Mouse (Mus musculus) embryonic facial prominence, embryonic 10.5 days (tissue): Measurements from ENCODE around the gene Glp2r. TPM values are rescaled to one million over a fixed set of nuclear protein-coding genes. Genes with fewer than 3 reads are reported as not detected.

Experiments
- DNase-seq: peaks from one replicate; pipeline ENCODE4 v3.0.0-alpha.2; 2017; ENCODE audit warnings: low spot score
- H3K27ac ChIP-seq: fragments of 300-500 bp; sonication (generic); replicated peaks from 2 replicates; pipeline ENCODE4 v1.5.1; 2016; ENCODE audit warnings: mild to moderate bottlenecking
- H3K27me3 ChIP-seq: fragments of 300-500 bp; sonication (generic); replicated peaks from 2 replicates; pipeline ENCODE4 v1.6.1; 2016; ENCODE audit warnings: low read depth, mild to moderate bottlenecking; ENCODE audit not compliant: poor library complexity, severe bottlenecking
- H3K36me3 ChIP-seq: fragments of 300-500 bp; sonication (generic); replicated peaks from 2 replicates; pipeline ENCODE4 v1.6.1; 2016; ENCODE audit warnings: mild to moderate bottlenecking, moderate library complexity
- H3K4me1 ChIP-seq: fragments of 300-500 bp; sonication (generic); 2 replicates; pipeline ENCODE4 v1.6.1; 2016
- H3K4me3 ChIP-seq: fragments of 300-500 bp; sonication (generic); 2 replicates; pipeline ENCODE4 v1.5.1; 2016; ENCODE audit warnings: mild to moderate bottlenecking, moderate library complexity
- H3K9me3 ChIP-seq: fragments of 300-500 bp; sonication (generic); 2 replicates; pipeline ENCODE4 v1.6.1; 2016; ENCODE audit warnings: mild to moderate bottlenecking
- WGBS: fragments of 180-500 bp; shearing (Covaris S2); methylation state at CpG from one replicate; pipeline ENCODE4 v1.1.7; 2016; 5-methylcytosine and 5-hydroxymethylcytosine counted together
- polyA plus RNA-seq: library from polyadenylated mRNA; unstranded; fragments of >200 nt; fragmentation: Nextera tagmentation; extraction: Ambion mirVana; gene quantifications from 2 replicates; pipeline ENCODE4 v1.2.1, GENCODE M21; 2016

Glp2r gene
- polyA plus RNA-seq, 1 experiment from 2014 or later: not detected

DNA sequence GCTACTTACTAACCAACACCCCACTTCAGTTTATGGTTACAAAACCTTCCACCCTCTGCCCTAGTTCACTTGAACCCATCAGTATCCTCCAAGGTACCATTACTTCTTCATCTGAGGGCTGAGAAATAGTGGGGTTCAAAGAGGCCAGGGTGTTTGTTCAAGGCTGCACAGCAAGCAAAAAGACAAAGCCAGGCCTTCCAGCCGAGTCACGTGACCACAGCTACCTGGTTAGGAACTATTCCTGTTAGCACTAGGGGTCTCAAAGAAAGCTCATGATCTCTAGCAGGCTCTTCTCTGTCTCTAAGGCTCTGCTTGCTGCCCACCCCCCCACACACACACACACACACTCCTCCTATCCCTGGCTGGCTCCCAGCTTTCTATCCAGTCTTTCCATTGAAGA is 738 bp upstream of the Glp2r start:
- 93% methylated on average over 2 of the region's 2 CpGs for WGBS
- H3K27me3 ChIP-seq: no peaks in the 10 kb centered on the region
- H3K9me3 ChIP-seq: no peaks in the 10 kb centered on the region
- no peaks in the 10 kb centered on the region for H3K4me1 ChIP-seq
- no peaks in the 10 kb centered on the region for H3K36me3 ChIP-seq
- DNase-seq: no peak
- no peak overlapping the region for H3K4me3 ChIP-seq
- H3K27ac ChIP-seq: no peak overlapping the region

DNA sequence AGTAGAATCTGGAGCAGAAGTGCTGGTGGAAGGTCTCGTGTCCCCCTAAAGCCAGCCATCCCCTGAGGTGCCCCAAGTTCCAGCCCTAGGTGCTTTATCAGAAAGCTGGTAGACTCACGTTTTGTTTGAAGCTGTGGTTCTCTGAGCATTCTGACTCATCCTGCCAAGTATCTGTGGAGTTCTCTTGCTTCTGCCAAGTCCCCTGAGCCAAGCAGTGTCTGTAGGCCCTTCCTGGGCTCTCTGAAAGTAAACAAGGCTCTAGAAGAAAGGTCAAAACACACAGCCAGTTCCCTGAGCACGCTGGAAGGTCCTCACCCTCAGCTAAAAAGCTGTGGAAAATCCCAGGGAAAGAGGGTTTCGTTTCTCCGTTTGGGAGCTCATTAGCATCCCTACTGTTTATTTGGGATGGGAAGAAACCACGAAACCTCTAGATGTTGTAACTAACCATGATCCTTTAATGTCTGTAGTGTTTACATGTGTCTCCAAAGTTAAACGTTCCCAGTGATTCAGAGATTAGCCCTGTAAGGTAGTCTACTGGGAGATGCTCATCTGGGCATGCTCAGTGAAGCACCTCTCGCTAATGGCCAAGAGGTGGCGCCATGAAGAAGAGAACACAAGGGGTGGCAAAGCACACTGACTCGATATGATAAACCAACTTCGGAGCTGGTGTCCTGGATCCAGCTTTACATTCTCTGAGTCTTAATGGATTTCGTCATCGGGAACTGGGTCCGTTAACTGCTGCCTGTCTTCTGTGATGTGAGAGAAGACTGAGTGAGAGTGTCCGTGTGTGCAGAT is 13.4 kb downstream of the Glp2r start:
- no peaks in the 10 kb centered on the region for H3K27me3 ChIP-seq
- WGBS: 75% methylated on average over 15 of the region's 15 CpGs
- no peaks in the 10 kb centered on the region for H3K9me3 ChIP-seq
- H3K4me3 ChIP-seq: no peak overlapping the region
- no peak for DNase-seq
- H3K27ac ChIP-seq: no peak overlapping the region
- no peaks in the 10 kb centered on the region for H3K4me1 ChIP-seq
- no peaks in the 10 kb centered on the region for H3K36me3 ChIP-seq

DNA sequence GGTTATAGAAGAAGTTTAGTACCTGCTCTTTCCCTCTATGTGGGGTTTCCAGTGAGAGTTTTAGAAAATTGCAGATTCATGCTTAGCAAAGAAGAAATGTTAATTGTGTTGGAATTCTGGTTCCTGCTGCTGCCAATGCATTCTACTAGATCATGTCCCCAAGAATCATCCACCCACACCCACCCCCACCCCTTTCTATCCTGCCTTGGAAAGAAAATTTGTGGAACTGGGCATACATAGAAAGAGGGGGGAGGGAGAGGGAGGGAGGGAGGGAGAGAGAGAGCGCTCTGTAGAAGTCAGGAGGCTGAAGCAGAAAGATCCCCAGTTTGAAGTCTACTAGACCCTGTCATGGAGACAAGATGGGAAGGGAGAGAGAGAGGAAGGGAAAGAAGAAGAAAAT is 14.7 kb downstream of the Glp2r start:
- Histone ChIP-seq H3K27ac (no peak overlapping the region), H3K9me3 (no peaks in the 10 kb centered on the region), H3K4me3 (no peak overlapping the region), H3K4me1 (no peaks in the 10 kb centered on the region), H3K36me3 (no peaks in the 10 kb centered on the region), H3K27me3 (no peaks in the 10 kb centered on the region)
- DNase-seq: no peak
- 96% methylated on average over 1 of the region's 1 CpGs for WGBS

DNA sequence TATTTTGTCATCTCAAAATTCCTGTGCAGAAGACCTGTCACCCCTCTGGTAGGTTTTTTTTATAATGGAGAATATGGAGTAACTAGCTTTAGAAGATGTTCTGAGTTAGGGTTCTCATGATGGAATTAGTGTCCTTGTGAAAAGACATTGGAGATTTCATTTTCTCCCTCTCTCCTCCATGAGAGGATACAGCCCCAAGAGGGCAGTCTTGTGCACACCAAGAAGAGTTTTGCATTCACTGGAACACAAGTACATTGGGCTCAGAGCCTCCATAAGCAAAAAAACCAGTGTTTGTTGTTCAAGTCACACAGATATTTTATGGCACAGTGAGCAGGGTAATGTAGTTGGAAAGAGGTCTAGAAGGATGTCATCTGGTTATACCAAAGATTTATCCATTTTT is 29.4 kb downstream of the Glp2r start:
- no peak overlapping the region for H3K27ac ChIP-seq
- no peak overlapping the region for H3K4me3 ChIP-seq
- H3K27me3 ChIP-seq: no peaks in the 10 kb centered on the region

DNA sequence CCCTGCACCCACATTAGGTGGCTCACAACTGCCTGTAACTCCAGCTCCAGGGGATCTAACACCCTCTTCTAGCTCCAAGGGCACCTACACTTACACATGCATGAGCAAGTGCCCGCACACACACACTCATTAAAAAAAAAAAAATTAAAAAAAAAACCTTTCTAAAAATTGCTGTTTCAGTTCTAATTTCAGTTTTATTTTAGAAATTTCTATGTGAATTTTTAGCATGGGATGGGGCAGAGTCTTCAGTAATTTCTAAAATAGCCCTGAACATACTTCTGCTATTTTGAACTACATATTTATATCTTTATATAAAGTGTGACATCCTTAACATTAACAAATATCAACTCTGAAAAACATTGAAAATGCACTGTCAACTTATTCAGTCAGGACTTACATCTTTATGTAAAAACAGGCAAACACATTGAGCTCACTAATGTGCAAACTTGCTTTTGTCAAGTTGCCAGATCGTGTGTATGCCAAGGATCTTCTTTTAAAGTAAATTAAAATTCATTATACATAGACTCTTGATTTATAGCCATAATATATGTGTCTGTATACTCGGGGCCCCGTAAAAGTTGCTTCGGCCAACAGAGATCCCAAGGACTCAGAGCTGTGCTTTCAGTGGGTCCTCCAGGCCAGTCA is 32.0 kb downstream of the Glp2r start:
- WGBS: 91% methylated on average over 5 of the region's 5 CpGs

More for the DNA sequence above, 29.4 kb downstream of the Glp2r start:
- no peaks in the 10 kb centered on the region for H3K4me1 ChIP-seq
- no peak for DNase-seq
- H3K36me3 ChIP-seq: no peaks in the 10 kb centered on the region
- no peaks in the 10 kb centered on the region for H3K9me3 ChIP-seq

DNA sequence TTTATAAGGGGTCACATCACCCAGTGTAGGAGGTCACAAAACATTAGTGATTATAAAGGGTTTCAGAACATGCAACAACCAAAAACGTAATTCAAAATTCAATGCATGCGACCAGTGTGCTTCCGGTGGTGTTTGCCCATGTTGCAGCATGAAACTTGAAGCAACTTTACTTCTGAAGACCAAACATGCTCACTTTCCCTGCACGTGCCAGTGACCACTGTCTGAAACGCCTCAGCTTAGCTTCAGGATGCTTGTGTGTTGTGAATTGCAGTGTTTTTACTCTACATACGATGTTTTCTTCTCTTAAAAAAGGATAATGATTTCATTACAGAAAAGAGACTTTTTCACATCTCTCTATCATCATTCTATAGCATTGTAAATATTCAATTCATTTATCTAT is 32.6 kb downstream of the Glp2r start:
- H3K4me1 ChIP-seq: no peaks in the 10 kb centered on the region
- H3K27ac ChIP-seq: no peak overlapping the region
- DNase-seq: no peak
- no peaks in the 10 kb centered on the region for H3K27me3 ChIP-seq
- WGBS: 81% methylated on average over 6 of the region's 6 CpGs
- no peaks in the 10 kb centered on the region for H3K9me3 ChIP-seq
- H3K4me3 ChIP-seq: no peak overlapping the region
- H3K36me3 ChIP-seq: no peaks in the 10 kb centered on the region

More for the DNA sequence above, 32.0 kb downstream of the Glp2r start:
- no peak for DNase-seq
- no peaks in the 10 kb centered on the region for H3K9me3 ChIP-seq
- no peak overlapping the region for H3K27ac ChIP-seq
- no peaks in the 10 kb centered on the region for H3K36me3 ChIP-seq
- no peaks in the 10 kb centered on the region for H3K27me3 ChIP-seq
- no peak overlapping the region for H3K4me3 ChIP-seq
- H3K4me1 ChIP-seq: no peaks in the 10 kb centered on the region

DNA sequence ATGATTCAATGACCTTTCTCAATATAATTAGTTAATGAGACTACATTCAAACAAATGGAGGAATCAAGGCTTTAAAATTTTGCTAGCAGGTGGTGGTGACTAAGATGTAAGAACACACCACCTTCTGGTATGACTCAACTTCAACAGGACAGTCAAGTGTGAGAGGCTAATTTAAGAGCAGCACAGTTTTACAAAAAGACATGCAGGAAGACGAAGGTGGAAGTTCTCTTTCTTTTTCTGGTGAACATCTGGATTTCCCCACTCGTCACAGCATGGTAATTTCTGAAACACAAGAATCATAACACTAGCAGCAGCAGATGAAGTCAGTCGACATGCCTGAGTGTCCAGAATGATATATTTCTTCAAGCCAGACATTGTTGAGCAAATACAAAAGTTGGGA is 36.4 kb downstream of the Glp2r start:
- Histone ChIP-seq H3K36me3 (no peaks in the 10 kb centered on the region), H3K9me3 (no peaks in the 10 kb centered on the region), H3K27me3 (no peaks in the 10 kb centered on the region), H3K4me3 (no peak overlapping the region), H3K4me1 (no peaks in the 10 kb centered on the region), H3K27ac (no peak overlapping the region)
- 80% methylated on average over 3 of the region's 3 CpGs for WGBS
- no peak for DNase-seq

DNA sequence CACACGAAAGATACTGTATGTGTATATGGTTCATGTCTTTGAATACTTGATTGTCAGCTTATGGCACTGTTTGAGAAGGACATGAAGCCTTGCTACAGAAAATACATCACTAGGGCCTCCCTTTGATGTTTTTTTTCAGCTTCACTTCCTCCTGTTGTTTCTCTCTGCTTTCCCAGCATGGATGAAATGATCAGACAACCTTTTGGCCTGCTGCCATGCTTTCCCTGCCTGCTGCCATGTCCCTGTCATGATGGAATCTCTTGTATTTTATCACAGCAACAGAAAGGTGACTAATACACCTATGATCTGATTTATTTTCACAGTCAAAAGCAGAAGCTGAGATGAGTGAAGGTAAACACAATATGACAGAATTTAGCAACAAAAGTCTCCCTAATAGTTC is 37.2 kb downstream of the Glp2r start:
- Histone ChIP-seq H3K4me3 (no peak overlapping the region), H3K27ac (no peak overlapping the region), H3K4me1 (no peaks in the 10 kb centered on the region), H3K27me3 (no peaks in the 10 kb centered on the region), H3K36me3 (no peaks in the 10 kb centered on the region), H3K9me3 (no peaks in the 10 kb centered on the region)
- no peak for DNase-seq
- WGBS: 84% methylated on average over 1 of the region's 1 CpGs

DNA sequence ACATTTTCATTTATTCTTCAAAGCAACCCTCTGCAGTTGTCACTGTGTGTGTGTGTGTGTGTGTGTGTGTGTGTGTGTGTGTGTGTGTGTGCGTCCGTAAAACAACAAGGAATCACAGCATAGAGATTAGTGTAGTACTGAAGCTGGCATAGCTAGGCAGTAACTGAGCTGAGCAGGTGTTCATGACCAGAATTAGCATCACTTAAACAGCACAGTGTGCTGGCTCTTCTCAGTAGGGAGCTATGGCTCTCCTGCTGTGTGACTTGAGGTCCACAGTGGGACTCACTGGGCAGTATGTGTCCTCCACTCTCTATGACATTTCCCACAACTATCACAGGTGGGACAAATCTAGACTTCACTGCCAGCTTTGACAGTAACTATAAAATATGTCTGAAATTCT is 39.9 kb downstream of the Glp2r start:
- DNase-seq: no peak
- no peak overlapping the region for H3K4me3 ChIP-seq
- WGBS: 90% methylated on average over 2 of the region's 2 CpGs

DNA sequence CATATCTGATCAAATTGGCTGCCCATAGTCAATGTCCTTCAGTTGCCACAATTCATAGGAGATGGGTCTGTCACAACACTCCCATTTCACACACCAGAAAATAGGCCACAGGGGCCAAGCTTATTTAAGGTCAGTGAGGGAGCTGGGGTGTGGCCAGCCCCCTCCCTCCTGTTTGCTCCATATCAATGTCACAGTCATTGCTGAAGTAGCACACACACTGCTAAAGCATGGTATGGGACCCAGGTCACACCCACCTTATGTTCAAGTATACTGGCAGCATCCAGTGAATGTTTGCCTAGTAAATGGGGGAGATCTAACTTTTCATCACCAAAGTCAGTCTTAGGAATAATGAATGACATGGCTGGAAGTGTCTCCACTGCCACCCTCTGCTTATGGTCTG is 42.2 kb downstream of the Glp2r start:
- no peak for DNase-seq
- Histone ChIP-seq H3K4me1 (no peaks in the 10 kb centered on the region), H3K27ac (no peak overlapping the region), H3K27me3 (no peaks in the 10 kb centered on the region), H3K9me3 (no peaks in the 10 kb centered on the region), H3K36me3 (no peaks in the 10 kb centered on the region), H3K4me3 (no peak overlapping the region)

More for the DNA sequence above, 39.9 kb downstream of the Glp2r start:
- H3K27me3 ChIP-seq: no peaks in the 10 kb centered on the region
- H3K27ac ChIP-seq: no peak overlapping the region
- no peaks in the 10 kb centered on the region for H3K9me3 ChIP-seq
- H3K4me1 ChIP-seq: no peaks in the 10 kb centered on the region
- no peaks in the 10 kb centered on the region for H3K36me3 ChIP-seq

DNA sequence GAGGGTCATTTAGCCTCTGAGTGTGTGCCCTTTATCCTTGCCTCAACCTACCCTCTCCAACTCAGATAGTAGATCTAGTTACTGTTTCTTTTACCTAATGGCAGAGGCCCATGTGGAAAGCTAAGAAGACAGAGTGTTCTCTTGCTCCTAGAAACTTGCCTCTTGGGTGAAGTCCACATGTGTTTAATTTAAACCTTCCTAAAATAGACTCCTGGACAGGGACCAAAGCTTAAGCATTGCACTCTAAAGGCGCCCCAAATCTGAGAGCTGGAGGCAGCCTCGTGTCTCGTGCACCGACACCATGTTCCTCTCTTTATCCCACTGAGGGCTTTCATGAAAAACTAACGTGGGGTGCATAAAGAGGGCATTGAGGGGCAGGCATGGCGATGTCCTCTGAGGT is 43.9 kb downstream of the Glp2r start:
- Histone ChIP-seq H3K36me3 (no peaks in the 10 kb centered on the region), H3K4me1 (0 out of 2 replicates have a peak, but pooled peaks cover 3% of the 10 kb centered on the region), H3K4me3 (no peak overlapping the region), H3K27me3 (no peaks in the 10 kb centered on the region), H3K9me3 (no peaks in the 10 kb centered on the region), H3K27ac (no peak overlapping the region)
- WGBS: 84% methylated on average over 6 of the region's 6 CpGs
- DNase-seq: no peak

DNA sequence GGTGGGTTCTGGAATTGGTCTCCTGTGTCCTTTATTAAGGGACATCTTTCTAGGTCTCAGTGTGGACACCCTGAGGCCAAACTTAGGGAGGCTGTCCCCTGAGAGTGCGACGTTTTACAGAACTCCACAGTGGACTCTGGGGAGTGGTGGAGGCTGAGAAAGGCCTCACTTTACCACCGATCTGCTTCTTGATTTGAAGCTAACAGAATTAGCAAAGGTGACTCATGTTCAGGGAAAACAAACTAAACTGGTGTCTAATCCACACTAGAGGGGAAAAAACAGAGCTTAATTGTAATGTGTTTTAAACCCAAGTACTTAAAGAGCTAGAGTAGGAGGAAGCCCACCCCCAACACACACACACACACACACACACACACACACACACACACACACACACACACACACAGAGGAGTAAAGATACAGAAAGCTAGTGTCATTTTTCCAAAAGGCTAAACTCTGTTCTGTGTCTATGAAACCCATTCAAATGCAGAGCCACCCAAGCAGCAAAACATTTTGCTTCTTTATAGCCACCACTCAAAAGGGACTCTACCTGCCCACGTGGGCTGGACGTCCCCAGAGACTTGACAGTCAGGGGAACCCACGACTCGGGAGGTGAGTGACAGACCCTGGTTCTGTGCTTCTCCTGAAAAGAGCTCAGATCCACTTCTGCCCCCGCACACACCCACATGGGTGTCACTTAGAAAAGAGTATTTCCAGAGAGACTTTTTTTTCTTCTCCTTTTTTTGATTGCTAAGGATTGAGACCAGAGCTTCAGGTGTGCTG is 47.5 kb downstream of the Glp2r start:
- Histone ChIP-seq H3K27ac (no peak overlapping the region), H3K9me3 (no peaks in the 10 kb centered on the region), H3K27me3 (no peaks in the 10 kb centered on the region), H3K36me3 (no peaks in the 10 kb centered on the region), H3K4me1 (0 out of 2 replicates have a peak, but pooled peaks cover 3% of the 10 kb centered on the region), H3K4me3 (no peak overlapping the region)
- no peak for DNase-seq
- 69% methylated on average over 8 of the region's 8 CpGs for WGBS
